Mouse (Mus musculus) C2C12 (cell line): Measurements from ENCODE around the gene 3110082I17Rik.

Experiments
- CEBPB ChIP-seq: IDR thresholded peaks from one replicate; pipeline ENCODE4 v1.6.1; 2011; ENCODE audit warnings: low read depth, mild to moderate bottlenecking, control low read depth, moderate library complexity
- CTCF ChIP-seq: IDR thresholded peaks from one replicate; pipeline ENCODE4 v1.5.1; 2011; ENCODE audit not compliant: control insufficient read depth, insufficient read depth, insufficient read length
- MAX ChIP-seq: IDR thresholded peaks from one replicate; pipeline ENCODE4 v1.6.1; 2011; ENCODE audit warnings: mild to moderate bottlenecking, control low read depth
- MYOD1 ChIP-seq: IDR thresholded peaks from one replicate; pipeline ENCODE4 v1.6.1; 2011; ENCODE audit warnings: low read depth; ENCODE audit not compliant: control insufficient read depth, insufficient read length
- MYOG ChIP-seq: IDR thresholded peaks from one replicate; pipeline ENCODE4 v1.6.1; 2011; ENCODE audit not compliant: control insufficient read depth, insufficient read length; ENCODE audit errors: extremely low read depth
- USF1 ChIP-seq: IDR thresholded peaks from one replicate; pipeline ENCODE4 v1.6.1; 2011; ENCODE audit warnings: low read depth, mild to moderate bottlenecking, control low read depth, moderate library complexity

- no peak for TF ChIP-seq CTCF
- no peak for TF ChIP-seq MYOG
- no peak for TF ChIP-seq CEBPB
- no peak for TF ChIP-seq USF1
- no peak for TF ChIP-seq MYOD1
- no peak for TF ChIP-seq MAX
These were observed 82.7 kb downstream of the 3110082I17Rik start, which contains the start of gene Gpr146 for GRCm38 (mm10) chr5:139377468-139378270.
